Mouse (Mus musculus) liver, adult 2 months (tissue): ENCODE measurements around the gene Slc4a7.

Experiments
- CTCF ChIP-seq: fragments of 200-500 bp; IDR thresholded peaks from 2 replicates; pipeline ENCODE4 v1.5.1; 2011; ENCODE audit warnings: low read depth, low read length, control low read depth
- POLR2A ChIP-seq: fragments of 200-500 bp; IDR thresholded peaks from 2 replicates; pipeline ENCODE4 v1.6.1; 2011; ENCODE audit warnings: low read length, control low read depth; ENCODE audit not compliant: insufficient read depth; ENCODE audit errors: extremely low read depth

GRCm38 (mm10) chr14:14705126-14705525 is 3.0 kb downstream of the Slc4a7 start:
- TF ChIP-seq CTCF (no peak), POLR2A (no peak)
